Mouse (Mus musculus): ENCODE results near the gene Acrbp. TPM values are rescaled to one million over a fixed set of nuclear protein-coding genes. Genes with fewer than 3 reads are reported as not detected.

Gene Acrbp
- polyA plus RNA-seq, 2 experiments: 1.3 to 3.1 TPM

DNA sequence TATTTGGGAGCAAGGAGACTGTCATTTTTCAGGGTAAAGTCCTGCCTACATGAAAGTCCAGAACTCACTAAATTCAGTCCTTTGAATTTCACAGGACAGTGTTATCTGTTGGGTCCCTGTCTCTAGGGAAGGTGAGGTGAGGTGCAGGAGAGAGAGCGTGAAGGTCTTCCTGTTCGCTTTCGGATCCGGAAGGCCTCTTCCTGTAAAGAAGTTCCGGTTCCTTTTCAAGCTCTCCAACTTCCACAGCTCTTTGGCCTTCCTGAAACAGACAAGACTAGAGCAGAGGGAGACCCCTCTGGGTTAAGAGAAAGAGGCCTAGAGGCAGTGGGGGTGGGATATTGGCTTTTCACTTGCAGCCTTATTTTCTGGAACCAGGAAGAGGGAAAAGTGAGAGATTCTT is 42.9 kb downstream of the Acrbp start:
- H3K27ac ChIP-seq: 0 out of 2 replicates have a peak overlapping the region, but pooled peaks have one; percentile 12
- H3K4me2 ChIP-seq (ENCODE audit: low read depth): no peak overlapping the region
- no peak overlapping the region; the same call in 1 of the 2 replicates for H3K9ac ChIP-seq (replicated peaks)
- no peaks in the 10 kb centered on the region for H3K9me3 ChIP-seq (ENCODE audit: control insufficient read depth, low read length)
- no peak for TF ChIP-seq CTCF (IDR thresholded peaks at IDR 0.05; ENCODE audit: low read depth)
- WGBS (ENCODE audit: insufficient replicate concordance): 46% methylated on average over 5 of the region's 5 CpGs
- H3K27me3 ChIP-seq (ENCODE audit: control insufficient read depth, insufficient read depth, low read length): no peaks in the 10 kb centered on the region
- H3K36me3 ChIP-seq (replicated peaks; ENCODE audit: control insufficient read depth, insufficient read depth, low read depth): no peaks in the 10 kb centered on the region
- DNase-seq (ENCODE audit: low read depth in 3 of 3, low spot score in 3 of 3) (no peak), ATAC-seq (ENCODE audit: insufficient read depth) (no peak)
- H3K4me1 ChIP-seq (replicated peaks; ENCODE audit: control insufficient read depth in 2 of 2, insufficient read depth in 2 of 2, low read length in 1 of 2): peaks cover 35 to 36% of the 10 kb centered on the region in 2 experiments
- H3K4me3 ChIP-seq (ENCODE audit: insufficient read depth in 1 of 2, low read depth in 2 of 2, low read length in 2 of 2): no peak overlapping the region

GRCm38 (mm10) chr6:125094843-125095242 is 45.4 kb downstream of the Acrbp start:
- DNase-seq (ENCODE audit: low read depth in 3 of 3, low spot score in 3 of 3) (no peak), ATAC-seq (ENCODE audit: insufficient read depth) (no peak)
- H3K9me3 ChIP-seq (ENCODE audit: control insufficient read depth, low read length): no peaks in the 10 kb centered on the region
- peaks cover 39 to 42% of the 10 kb centered on the region in 2 experiments for H3K4me1 ChIP-seq (replicated peaks; ENCODE audit: control insufficient read depth in 2 of 2, insufficient read depth in 2 of 2, low read length in 1 of 2)
- peak overlapping the region; percentile 89 for H3K4me2 ChIP-seq (ENCODE audit: low read depth)
- no peak overlapping the region; the same call in 1 of the 2 replicates for H3K9ac ChIP-seq (replicated peaks)
- H3K4me3 ChIP-seq (ENCODE audit: insufficient read depth in 1 of 2, low read depth in 2 of 2, low read length in 2 of 2): no peak overlapping the region
- H3K27ac ChIP-seq: peak overlapping the region; percentile 77
- H3K36me3 ChIP-seq (replicated peaks; ENCODE audit: control insufficient read depth, insufficient read depth, low read depth): peaks cover 13% of the 10 kb centered on the region
- 37% methylated on average over 3 of the region's 3 CpGs for WGBS (ENCODE audit: insufficient replicate concordance)
- TF ChIP-seq CTCF (IDR thresholded peaks at IDR 0.05; ENCODE audit: low read depth) (no peak), EP300 (IDR thresholded peaks at IDR 0.05; ENCODE audit: low read depth) (no peak)
- no peaks in the 10 kb centered on the region for H3K27me3 ChIP-seq (ENCODE audit: control insufficient read depth, insufficient read depth, low read length)

GRCm38 (mm10) chr6:125095391-125096278 is 46.1 kb downstream of the Acrbp start, which contains the start of gene Chd4:
Gene Chd4, plus strand, starts transcription at chr6:125095981.
- TF ChIP-seq CTCF (IDR thresholded peaks at IDR 0.05; ENCODE audit: low read depth) (no peak), EP300 (IDR thresholded peaks at IDR 0.05; ENCODE audit: low read depth) (no peak)
- 2% methylated on average over 34 of the region's 45 CpGs for WGBS (ENCODE audit: insufficient replicate concordance)
- H3K36me3 ChIP-seq (replicated peaks; ENCODE audit: control insufficient read depth, insufficient read depth, low read depth): peaks cover 21% of the 10 kb centered on the region
- no peaks in the 10 kb centered on the region for H3K27me3 ChIP-seq (ENCODE audit: control insufficient read depth, insufficient read depth, low read length)
- no peaks in the 10 kb centered on the region for H3K9me3 ChIP-seq (ENCODE audit: control insufficient read depth, low read length)
- DNase-seq (ENCODE audit: low read depth in 3 of 3, low spot score in 3 of 3) (peak; percentile 82 to 85 (median 84)), ATAC-seq (ENCODE audit: insufficient read depth) (peak; percentile 80)
- H3K27ac ChIP-seq: peak within 1 kb of the TSS; percentile 82
- peak within 1 kb of the TSS; percentile 89 for H3K4me2 ChIP-seq (ENCODE audit: low read depth)
- H3K4me1 ChIP-seq (replicated peaks; ENCODE audit: control insufficient read depth in 2 of 2, insufficient read depth in 2 of 2, low read length in 1 of 2): peaks cover 32 to 34% of the 10 kb centered on the region in 2 experiments
- H3K9ac ChIP-seq (replicated peaks): peak within 1 kb of the TSS; percentile 88
- peak within 1 kb of the TSS; percentile 85 to 88 for H3K4me3 ChIP-seq (ENCODE audit: insufficient read depth in 1 of 2, low read depth in 2 of 2, low read length in 2 of 2)

GRCm38 (mm10) chr6:125096279-125096596 is 46.7 kb downstream of the Acrbp start:
- TF ChIP-seq CTCF (IDR thresholded peaks at IDR 0.05; ENCODE audit: low read depth) (no peak), EP300 (IDR thresholded peaks at IDR 0.05; ENCODE audit: low read depth) (no peak)
- H3K4me1 ChIP-seq (replicated peaks; ENCODE audit: control insufficient read depth in 2 of 2, insufficient read depth in 2 of 2, low read length in 1 of 2): peaks cover 30% of the 10 kb centered on the region in 2 experiments
- WGBS (ENCODE audit: insufficient replicate concordance): 0% methylated on average over 16 of the region's 32 CpGs
- no peaks in the 10 kb centered on the region for H3K27me3 ChIP-seq (ENCODE audit: control insufficient read depth, insufficient read depth, low read length)
- peak overlapping the region; percentile 85 to 88 for H3K4me3 ChIP-seq (ENCODE audit: insufficient read depth in 1 of 2, low read depth in 2 of 2, low read length in 2 of 2)
- peak overlapping the region; percentile 82 for H3K27ac ChIP-seq
- no peaks in the 10 kb centered on the region for H3K9me3 ChIP-seq (ENCODE audit: control insufficient read depth, low read length)
- H3K4me2 ChIP-seq (ENCODE audit: low read depth): peak overlapping the region; percentile 89
- ATAC-seq (ENCODE audit: insufficient read depth) (peak; percentile 52), DNase-seq (ENCODE audit: low read depth in 3 of 3, low spot score in 3 of 3) (no peak)
- H3K36me3 ChIP-seq (replicated peaks; ENCODE audit: control insufficient read depth, insufficient read depth, low read depth): peaks cover 27% of the 10 kb centered on the region
- peak overlapping the region; percentile 88 for H3K9ac ChIP-seq (replicated peaks)

DNA sequence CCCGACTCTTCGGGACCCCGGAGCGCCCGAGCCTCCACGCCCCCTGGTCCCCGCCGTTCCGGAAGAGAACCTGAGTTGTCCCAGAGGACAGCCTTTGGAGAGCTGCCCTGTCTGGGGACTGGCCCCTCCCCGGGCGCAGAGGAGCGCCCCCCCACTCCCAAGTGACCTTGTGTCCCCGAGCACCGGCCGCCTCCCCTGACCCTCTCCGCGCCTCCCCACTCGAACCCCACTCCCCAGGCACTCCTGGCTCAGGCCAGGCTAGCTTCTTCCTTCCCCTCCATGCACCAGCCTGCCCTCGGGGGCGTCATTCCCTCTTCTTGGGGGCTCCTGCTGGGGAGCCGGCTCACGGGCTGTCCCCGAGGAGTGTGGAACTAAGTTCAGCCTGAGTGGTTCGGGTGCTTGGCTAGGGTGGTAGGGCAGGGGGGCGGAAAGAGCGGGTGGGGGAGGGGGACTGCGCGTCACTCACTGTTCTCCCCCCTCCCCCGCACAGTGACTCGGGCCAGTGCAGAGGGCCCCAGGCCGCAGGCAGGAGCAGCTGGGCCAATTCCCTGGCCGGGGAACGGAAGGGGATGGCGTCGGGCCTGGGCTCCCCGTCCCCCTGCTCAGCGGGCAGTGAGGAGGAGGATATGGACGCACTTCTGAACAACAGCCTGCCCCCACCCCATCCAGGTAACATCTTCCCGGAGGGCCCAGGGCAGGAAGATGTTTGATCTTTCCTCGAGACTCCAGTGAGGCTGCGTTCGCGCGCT is 47.3 kb downstream of the Acrbp start:
- WGBS (ENCODE audit: insufficient replicate concordance): 1% methylated on average over 41 of the region's 44 CpGs
- ATAC-seq (ENCODE audit: insufficient read depth) (peak; percentile 27), DNase-seq (ENCODE audit: low read depth in 3 of 3, low spot score in 3 of 3) (no peak)
- Histone ChIP-seq H3K4me1 (replicated peaks; ENCODE audit: control insufficient read depth in 2 of 2, insufficient read depth in 2 of 2, low read length in 1 of 2) (peaks cover 30% of the 10 kb centered on the region in 2 experiments), H3K27me3 (ENCODE audit: control insufficient read depth, insufficient read depth, low read length) (no peaks in the 10 kb centered on the region), H3K4me3 (ENCODE audit: insufficient read depth in 1 of 2, low read depth in 2 of 2, low read length in 2 of 2) (peak overlapping the region; percentile 85 to 88), H3K27ac (peak overlapping the region; percentile 82), H3K36me3 (replicated peaks; ENCODE audit: control insufficient read depth, insufficient read depth, low read depth) (peaks cover 33% of the 10 kb centered on the region), H3K9ac (replicated peaks) (peak overlapping the region; percentile 88), H3K9me3 (ENCODE audit: control insufficient read depth, low read length) (no peaks in the 10 kb centered on the region), H3K4me2 (ENCODE audit: low read depth) (peak overlapping the region; percentile 89)
- no peak for TF ChIP-seq EP300 (IDR thresholded peaks at IDR 0.05; ENCODE audit: low read depth)
- TF ChIP-seq CTCF (IDR thresholded peaks at IDR 0.05; ENCODE audit: low read depth): no peak
